ENCODE assay signal across 14 mouse cellular contexts in the genomic region with DNA sequence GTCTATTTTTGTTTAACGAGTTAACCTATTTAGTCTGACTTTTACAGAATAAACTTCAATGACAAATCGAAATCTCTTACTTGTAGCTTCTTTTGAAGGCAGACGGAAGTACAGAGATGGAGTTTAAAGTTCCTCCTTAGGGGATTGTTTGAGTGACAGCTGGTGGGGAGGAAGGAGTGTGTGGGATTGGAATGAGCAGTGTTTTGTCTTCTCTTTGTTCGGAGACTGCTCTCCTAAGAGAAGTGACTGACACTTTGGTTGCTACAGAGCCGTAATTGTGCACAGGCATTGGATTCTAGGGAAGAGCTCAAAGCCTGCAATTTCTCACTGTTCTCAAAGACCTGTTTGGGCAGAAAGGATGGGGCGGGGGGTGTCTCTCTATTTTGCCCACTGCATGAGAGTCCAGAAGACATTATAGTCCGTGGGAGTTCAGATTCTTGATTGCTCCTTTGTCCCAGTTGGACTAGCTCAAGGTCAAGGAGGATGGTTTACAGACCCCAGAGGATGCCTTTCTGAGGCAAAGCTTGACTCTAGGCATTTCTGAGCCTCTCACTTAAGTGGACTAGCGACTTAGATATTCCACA.
DNase-seq lines count a peak whose midpoint lies in the region; ATAC-seq and TF ChIP-seq lines count a peak whose summit lies in the region.
"Had no signal": no experiment of that assay in that cellular context is flagged by ENCODE, and none has a peak within 500 bp of the region (broad histone marks: within the 10 kb centered on the region; RNA-seq: fewer than 3 reads in every experiment).

No protein-coding gene starts in this region.

- no peaks in the 10 kb centered on the region for H3K4me1 ChIP-seq in kidney, postnatal 0 days (replicated peaks; ENCODE audit: insufficient read depth, low read length)
- H3K4me1 ChIP-seq in forebrain, embryonic 12.5 days: peaks cover 12% of the 10 kb centered on the region
- H3K4me1 ChIP-seq in hindbrain, postnatal 0 days (ENCODE audit: insufficient read depth, low read length): peaks cover 4% of the 10 kb centered on the region; the same call in 1 of the 2 replicates
- no peaks in the 10 kb centered on the region for H3K4me1 ChIP-seq in neural tube, embryonic 15.5 days
- H3K4me1 ChIP-seq in liver, postnatal 0 days (ENCODE audit: insufficient read depth): no peaks in the 10 kb centered on the region
- H3K4me1 ChIP-seq in kidney, embryonic 16.5 days (ENCODE audit: insufficient read depth, low read length): no peaks in the 10 kb centered on the region
- H3K4me1 ChIP-seq: heart, embryonic 15.5 days; limb, embryonic 15.5 days had no signal

- no peaks in the 10 kb centered on the region for H3K27me3 ChIP-seq in kidney, postnatal 0 days (ENCODE audit: insufficient read depth, low read length)
- no peaks in the 10 kb centered on the region for H3K27me3 ChIP-seq in forebrain, embryonic 12.5 days
- H3K27me3 ChIP-seq in hindbrain, postnatal 0 days (ENCODE audit: insufficient read depth, low read length): no peaks in the 10 kb centered on the region
- H3K27me3 ChIP-seq in neural tube, embryonic 15.5 days (replicated peaks): no peaks in the 10 kb centered on the region
- no peaks in the 10 kb centered on the region for H3K27me3 ChIP-seq in liver, postnatal 0 days (ENCODE audit: insufficient read depth, low read length)
- no peaks in the 10 kb centered on the region for H3K27me3 ChIP-seq in kidney, embryonic 16.5 days (ENCODE audit: insufficient read depth, low read length)
- H3K27me3 ChIP-seq: embryonic facial prominence, embryonic 13.5 days; heart, embryonic 15.5 days; limb, embryonic 15.5 days had no signal

- H3K36me3 ChIP-seq in kidney, postnatal 0 days (ENCODE audit: insufficient read depth, low read length): no peaks in the 10 kb centered on the region
- H3K36me3 ChIP-seq in forebrain, embryonic 12.5 days (replicated peaks): no peaks in the 10 kb centered on the region
- no peaks in the 10 kb centered on the region for H3K36me3 ChIP-seq in hindbrain, postnatal 0 days (ENCODE audit: insufficient read depth, low read length)
- no peaks in the 10 kb centered on the region for H3K36me3 ChIP-seq in neural tube, embryonic 15.5 days
- H3K36me3 ChIP-seq in liver, postnatal 0 days (replicated peaks; ENCODE audit: insufficient read depth, low read length): no peaks in the 10 kb centered on the region
- H3K36me3 ChIP-seq in kidney, embryonic 16.5 days (ENCODE audit: insufficient read depth, low read length): no peaks in the 10 kb centered on the region
- H3K36me3 ChIP-seq: embryonic facial prominence, embryonic 13.5 days; heart, embryonic 15.5 days; limb, embryonic 15.5 days had no signal

- H3K4me2 ChIP-seq in kidney, postnatal 0 days (ENCODE audit: low read length): no peak overlapping the region
- H3K4me2 ChIP-seq in forebrain, embryonic 12.5 days: peak overlapping the region; percentile 30
- 0 out of 2 replicates have a peak overlapping the region, but pooled peaks have one; percentile 3 for H3K4me2 ChIP-seq in hindbrain, postnatal 0 days (ENCODE audit: low read depth, low read length)
- H3K4me2 ChIP-seq in neural tube, embryonic 15.5 days: no peak overlapping the region
- no peak overlapping the region for H3K4me2 ChIP-seq in liver, postnatal 0 days (ENCODE audit: low read depth, low read length)
- H3K4me2 ChIP-seq in kidney, embryonic 16.5 days (replicated peaks; ENCODE audit: low read depth, low read length): no peak overlapping the region
- H3K4me2 ChIP-seq: embryonic facial prominence, embryonic 13.5 days; heart, embryonic 15.5 days; limb, embryonic 15.5 days had no signal

- ATAC-seq in kidney, postnatal 0 days (replicated peaks; ENCODE audit: low FRiP score, low read depth): no peak
- ATAC-seq in forebrain, embryonic 12.5 days (ENCODE audit: low FRiP score): peak; percentile 81
- peak; percentile 63 for ATAC-seq in hindbrain, postnatal 0 days
- ATAC-seq in neural tube, embryonic 15.5 days (ENCODE audit: low FRiP score): peak; percentile 45; the same call in 1 of the 2 replicates
- ATAC-seq in liver, postnatal 0 days: no peak
- ATAC-seq in kidney, embryonic 16.5 days (ENCODE audit: low FRiP score, low TSS enrichment): no peak
- ATAC-seq: intestine, embryonic 16.5 days; lung, postnatal 0 days had no signal

- WGBS in kidney, postnatal 0 days: 35% methylated on average over 8 of the region's 8 CpGs
- WGBS in forebrain, embryonic 12.5 days: 13% methylated on average over 8 of the region's 8 CpGs
- WGBS in hindbrain, postnatal 0 days: 14% methylated on average over 8 of the region's 8 CpGs
- 26% methylated on average over 8 of the region's 8 CpGs for WGBS in neural tube, embryonic 15.5 days
- WGBS in liver, postnatal 0 days (ENCODE audit: insufficient replicate concordance): 44% methylated on average over 8 of the region's 8 CpGs
- WGBS in kidney, embryonic 16.5 days: 36% methylated on average over 8 of the region's 8 CpGs

- no peak for TF ChIP-seq CTCF in kidney, postnatal 0 days (IDR thresholded peaks at IDR 0.05; ENCODE audit: low read depth)
- no peak for TF ChIP-seq CTCF in hindbrain, postnatal 0 days (IDR thresholded peaks at IDR 0.05; ENCODE audit: low read depth)
- TF ChIP-seq CTCF in liver, postnatal 0 days (IDR thresholded peaks at IDR 0.05; ENCODE audit: low read depth): no peak

- TF ChIP-seq EP300 in liver, postnatal 0 days (IDR thresholded peaks at IDR 0.05; ENCODE audit: low read depth): no peak

- no peak overlapping the region for H3K27ac ChIP-seq in kidney, postnatal 0 days
- H3K27ac ChIP-seq in forebrain, embryonic 12.5 days: no peak overlapping the region
- H3K27ac ChIP-seq in hindbrain, postnatal 0 days: no peak overlapping the region
- no peak overlapping the region for H3K27ac ChIP-seq in neural tube, embryonic 15.5 days (replicated peaks)
- no peak overlapping the region for H3K27ac ChIP-seq in liver, postnatal 0 days (ENCODE audit: low read depth)
- no peak overlapping the region for H3K27ac ChIP-seq in kidney, embryonic 16.5 days (ENCODE audit: low read length)
- H3K27ac ChIP-seq: embryonic facial prominence, embryonic 13.5 days; heart, embryonic 15.5 days; layer of hippocampus, adult 2 months; limb, embryonic 15.5 days had no signal

- H3K9ac ChIP-seq in kidney, postnatal 0 days (ENCODE audit: low read depth, low read length): no peak overlapping the region
- H3K9ac ChIP-seq in forebrain, embryonic 12.5 days: no peak overlapping the region
- H3K9ac ChIP-seq in hindbrain, postnatal 0 days (replicated peaks; ENCODE audit: low read length): no peak overlapping the region
- H3K9ac ChIP-seq in neural tube, embryonic 15.5 days (replicated peaks): no peak overlapping the region
- no peak overlapping the region for H3K9ac ChIP-seq in liver, postnatal 0 days (replicated peaks)
- no peak overlapping the region for H3K9ac ChIP-seq in kidney, embryonic 16.5 days (replicated peaks; ENCODE audit: low read length)
- H3K9ac ChIP-seq: embryonic facial prominence, embryonic 13.5 days; heart, embryonic 15.5 days; limb, embryonic 15.5 days had no signal

- H3K9me3 ChIP-seq in kidney, postnatal 0 days (replicated peaks; ENCODE audit: low read length): no peaks in the 10 kb centered on the region
- H3K9me3 ChIP-seq in forebrain, embryonic 12.5 days: no peaks in the 10 kb centered on the region
- no peaks in the 10 kb centered on the region for H3K9me3 ChIP-seq in hindbrain, postnatal 0 days (ENCODE audit: low read length)
- H3K9me3 ChIP-seq in neural tube, embryonic 15.5 days (replicated peaks): no peaks in the 10 kb centered on the region
- peaks cover 2% of the 10 kb centered on the region; the same call in 1 of the 2 replicates for H3K9me3 ChIP-seq in liver, postnatal 0 days (ENCODE audit: low read length)
- H3K9me3 ChIP-seq in kidney, embryonic 16.5 days (ENCODE audit: low read length): 0 out of 2 replicates have a peak, but pooled peaks cover 5% of the 10 kb centered on the region
- H3K9me3 ChIP-seq: embryonic facial prominence, embryonic 13.5 days; heart, embryonic 15.5 days; limb, embryonic 15.5 days had no signal

- H3K4me3 ChIP-seq in kidney, postnatal 0 days (replicated peaks; ENCODE audit: low read depth, low read length): no peak overlapping the region
- H3K4me3 ChIP-seq in forebrain, embryonic 12.5 days (replicated peaks): no peak overlapping the region
- H3K4me3 ChIP-seq in hindbrain, postnatal 0 days (ENCODE audit: low read length): no peak overlapping the region
- H3K4me3 ChIP-seq in neural tube, embryonic 15.5 days (replicated peaks): no peak overlapping the region
- no peak overlapping the region for H3K4me3 ChIP-seq in liver, postnatal 0 days (ENCODE audit: low read depth, low read length)
- no peak overlapping the region for H3K4me3 ChIP-seq in kidney, embryonic 16.5 days (ENCODE audit: low read length)
- H3K4me3 ChIP-seq: embryonic facial prominence, embryonic 13.5 days; heart, embryonic 15.5 days; layer of hippocampus, adult 2 months; limb, embryonic 15.5 days had no signal

- peak; percentile 1 for DNase-seq in kidney, postnatal 0 days (ENCODE audit: low spot score)
- DNase-seq in kidney, postnatal 10 days: no peak
- DNase-seq in hindbrain, postnatal 0 days (ENCODE audit: low spot score): peak; percentile 39
- DNase-seq in lung, postnatal 4 days: no peak
- DNase-seq in liver, postnatal 0 days: no peak

Comparison
In these comparisons a context has a peak if more than half of its experiments do, and no peak if none do; other contexts are left out.
1. DNase-seq: peak in kidney, postnatal 0 days (single experiment) and hindbrain, postnatal 0 days (single experiment); none in kidney, postnatal 10 days (single experiment), lung, postnatal 4 days (0 of 2) and liver, postnatal 0 days (single experiment).
2. ATAC-seq: peak in forebrain, embryonic 12.5 days (single experiment), hindbrain, postnatal 0 days (single experiment) and neural tube, embryonic 15.5 days (single experiment); none in kidney, postnatal 0 days (single experiment), liver, postnatal 0 days (single experiment) and kidney, embryonic 16.5 days (single experiment).
3. H3K4me2 ChIP-seq: peak in forebrain, embryonic 12.5 days (single experiment) and hindbrain, postnatal 0 days (single experiment); none in kidney, postnatal 0 days (single experiment), neural tube, embryonic 15.5 days (single experiment), liver, postnatal 0 days (single experiment) and kidney, embryonic 16.5 days (single experiment).